Mouse (Mus musculus): ENCODE results near the gene Ppp4c.

The Ppp4c gene

DNA sequence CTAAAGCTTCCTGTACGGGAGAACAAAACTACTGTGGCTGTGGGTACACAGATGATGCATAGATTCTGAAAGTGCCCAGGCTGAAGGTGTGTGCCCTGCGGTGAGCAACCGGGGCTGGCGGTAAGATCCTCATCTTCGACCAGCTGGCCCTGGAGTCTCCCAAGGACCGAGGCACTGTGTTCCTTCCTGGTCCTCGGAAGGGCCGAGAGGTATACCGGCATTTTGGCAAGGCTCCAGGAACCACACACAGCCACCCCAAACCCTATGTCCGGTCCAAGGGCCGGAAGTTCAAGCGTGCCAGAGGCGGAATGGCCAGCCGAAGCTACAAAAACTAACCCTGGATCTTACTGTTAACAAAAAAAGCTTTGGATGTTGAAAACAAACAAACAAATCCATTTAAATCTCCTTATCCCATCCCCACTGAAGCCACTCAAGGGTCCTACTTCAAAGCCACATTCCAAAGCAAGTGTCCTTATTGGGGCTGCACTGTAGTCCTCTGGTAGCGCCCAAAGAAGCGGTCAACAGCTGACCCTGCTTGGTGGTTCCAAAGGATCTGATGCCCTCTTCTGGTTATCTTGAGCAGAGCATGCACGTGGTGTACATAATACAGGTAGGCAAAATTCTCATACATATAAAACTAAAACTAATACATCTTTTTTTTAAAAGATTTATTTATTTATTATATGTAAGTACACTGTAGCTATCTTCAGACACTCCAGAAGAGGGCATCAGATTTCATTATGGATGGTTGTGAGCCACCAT, 42.5 kb downstream of the Ppp4c start:
- no peak for DNase-seq

DNA sequence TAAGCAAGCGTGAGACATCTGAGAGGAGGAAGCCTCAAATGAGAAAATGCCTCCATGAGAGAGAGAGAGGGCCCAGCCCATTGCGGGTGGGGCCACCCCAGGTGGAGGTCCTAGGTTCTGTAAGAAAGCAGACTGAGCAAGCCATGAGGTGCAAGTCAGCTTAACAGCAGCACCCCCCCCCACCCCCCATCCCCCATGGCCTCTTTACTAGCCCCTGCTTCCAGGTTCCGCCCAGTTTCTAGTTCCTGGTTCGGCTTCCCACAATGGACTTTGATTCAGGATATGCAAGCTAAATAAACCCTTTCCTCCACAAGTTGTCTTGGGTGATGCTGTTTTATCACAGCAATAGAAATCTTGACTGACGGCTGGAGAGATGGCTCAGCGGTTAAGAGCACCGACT, 43.5 kb downstream of the Ppp4c start:
- DNase-seq: no peak

- DNase-seq: no peak
Measured at GRCm38 (mm10) chr7:126746798-126747197, 45.5 kb downstream of the Ppp4c start.

DNA sequence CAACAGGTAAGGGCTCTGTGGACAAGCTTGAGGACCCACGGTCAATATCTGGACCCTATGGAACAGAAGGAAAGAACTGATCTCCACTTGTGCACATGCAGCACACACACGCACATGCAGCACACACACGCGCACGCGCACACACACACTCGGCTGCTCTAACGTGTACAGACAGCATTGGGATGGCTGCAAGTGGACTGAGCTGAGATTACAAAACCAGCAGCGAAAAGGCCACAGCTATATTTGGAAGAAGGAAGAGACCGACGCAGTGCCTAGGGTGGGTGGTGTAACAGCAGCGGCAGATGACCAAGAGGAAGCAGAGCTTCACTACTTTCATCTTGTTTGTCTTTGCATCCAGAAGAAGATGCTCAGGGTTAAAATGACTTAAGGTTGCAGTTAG, 46.2 kb downstream of the Ppp4c start:
- no peak for DNase-seq

DNA sequence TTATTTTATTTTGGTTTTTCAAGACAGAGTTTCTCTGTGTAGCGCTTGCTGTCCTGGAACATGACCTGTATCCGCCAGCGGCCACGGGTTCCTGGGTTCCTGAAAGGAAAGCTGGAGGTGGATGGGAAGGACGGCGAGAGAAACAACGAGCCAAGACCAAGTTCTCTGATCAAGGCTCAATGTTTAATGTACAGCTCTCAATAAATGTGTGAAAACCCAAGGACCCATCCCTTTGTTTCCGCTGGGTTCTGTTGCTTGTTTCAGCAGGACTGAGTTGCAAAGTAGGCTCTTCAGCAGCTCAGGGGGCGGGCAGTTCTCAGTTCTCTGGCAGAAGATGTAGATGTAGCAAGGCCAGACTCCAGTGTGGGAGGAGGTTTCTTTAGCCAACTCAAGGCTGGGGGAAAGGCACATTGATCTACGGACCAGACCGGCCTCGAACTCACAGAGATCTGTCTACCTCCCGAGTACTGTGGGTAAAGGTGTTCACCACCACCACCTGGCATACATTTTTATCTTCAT, 50.3 kb downstream of the Ppp4c start:
- DNase-seq: no peak

GRCm38 (mm10) chr7:126741452-126741851, 50.8 kb downstream of the Ppp4c start:
- DNase-seq: no peak

DNA sequence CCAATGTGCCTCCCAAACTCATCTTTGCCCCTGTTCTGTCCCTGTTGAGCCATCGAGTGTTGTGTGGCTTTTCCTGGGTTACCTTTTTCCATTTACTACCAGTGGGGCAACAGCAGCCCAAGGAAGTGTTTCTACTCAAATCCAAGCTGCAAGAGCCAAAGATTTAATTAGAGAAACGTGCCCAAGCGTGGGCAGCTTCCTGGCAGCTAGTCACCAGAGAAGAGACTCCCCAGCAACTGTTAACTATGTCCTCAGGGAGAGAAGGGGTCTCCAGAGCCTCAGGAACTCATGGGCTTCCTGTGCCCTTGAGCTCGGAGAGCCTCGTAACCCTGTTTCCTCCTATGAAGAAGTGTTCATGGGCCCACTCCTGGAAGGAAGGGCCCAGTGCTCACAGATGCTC, 51.3 kb downstream of the Ppp4c start:
- DNase-seq: no peak

GRCm38 (mm10) chr7:126740132-126740735, 52.1 kb downstream of the Ppp4c start:
- no peak for DNase-seq

- DNase-seq: peak; percentile 88
Measured at GRCm38 (mm10) chr7:126739551-126739950, 52.7 kb downstream of the Ppp4c start.

DNA sequence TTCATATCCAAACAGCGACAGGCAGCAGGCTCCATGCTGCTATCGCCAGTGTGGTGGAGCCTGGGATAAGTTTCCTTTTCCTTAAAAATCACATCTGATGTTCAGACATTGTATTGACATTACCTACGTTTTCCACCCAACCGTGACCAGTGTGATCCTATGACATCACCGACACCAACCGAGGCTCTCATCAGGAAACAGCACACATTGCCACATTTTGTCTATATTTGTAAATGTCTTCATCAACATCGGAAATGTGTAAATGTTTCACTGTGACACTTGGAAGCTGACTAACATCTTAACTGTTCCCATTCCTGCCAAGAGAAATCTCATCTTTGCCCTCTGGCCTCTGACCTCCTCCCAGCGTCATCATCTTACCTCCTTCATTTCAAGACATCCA, 56.2 kb downstream of the Ppp4c start:
- no peak for DNase-seq

Measured in right cerebral cortex, adult 18-20 months (tissue).